Mouse (Mus musculus) MEL (cell line): ENCODE results near the gene Gss. TPM values are rescaled to one million over a fixed set of nuclear protein-coding genes. Genes with fewer than 3 reads are reported as not detected.

Experiments
- DNase-seq: peaks from one replicate; pipeline ENCODE4 v3.0.0; 2011; ENCODE audit warnings: low read depth, low spot score
- H3K27ac ChIP-seq: 2 replicates; pipeline ENCODE4 v1.5.1; 2012; ENCODE audit warnings: low read depth, mild to moderate bottlenecking, control low read depth, low read length, moderate library complexity; ENCODE audit not compliant: control insufficient read depth
- H3K27me3 ChIP-seq, 2 experiments: fragments of 150-350 bp in 1 of 2; sonication (generic) in 1 of 2; 2 replicates each; pipeline ENCODE4 v1.6.1; 2012; ENCODE audit warnings: low read length in 2 of 2, mild to moderate bottlenecking in 2 of 2, improper control_type of control experiment in 1 of 2, moderate library complexity in 1 of 2; ENCODE audit not compliant: insufficient read depth in 2 of 2, control insufficient read depth in 1 of 2
- H3K36me3 ChIP-seq, 2 experiments: 2 replicates each; pipeline ENCODE4 v1.6.1; 2012 to 2014; ENCODE audit warnings: low read length in 2 of 2, improper control_type of control experiment in 1 of 2, inconsistent platforms in 1 of 2, mild to moderate bottlenecking in 1 of 2; ENCODE audit not compliant: insufficient read depth in 2 of 2, control insufficient read depth in 1 of 2
- H3K4me1 ChIP-seq, 2 experiments: fragments of 150-350 bp in 1 of 2; sonication (generic) in 1 of 2; 2 replicates each; pipeline ENCODE4 v1.6.1; 2012; ENCODE audit warnings: low read length in 2 of 2, improper control_type of control experiment in 1 of 2, mild to moderate bottlenecking in 1 of 2; ENCODE audit not compliant: insufficient read depth in 2 of 2, control insufficient read depth in 1 of 2
- H3K4me3 ChIP-seq, 2 experiments: fragments of 150-350 bp in 1 of 2; sonication (generic) in 1 of 2; 2 replicates each; pipeline ENCODE4 v1.5.1; 2012; ENCODE audit warnings: low read depth in 2 of 2, low read length in 2 of 2, mild to moderate bottlenecking in 2 of 2, moderate library complexity in 2 of 2, control low read depth in 1 of 2, improper control_type of control experiment in 1 of 2; ENCODE audit not compliant: control insufficient read depth in 1 of 2, insufficient read depth in 1 of 2
- H3K79me2 ChIP-seq: 2 replicates; pipeline ENCODE4 v1.6.1; 2012; ENCODE audit warnings: mild to moderate bottlenecking, low read length, moderate library complexity; ENCODE audit not compliant: control insufficient read depth, poor library complexity, insufficient read depth
- H3K9ac ChIP-seq: 2 replicates; pipeline ENCODE4 v1.6.1; 2012; ENCODE audit warnings: low read depth, mild to moderate bottlenecking, control low read depth, low read length, moderate library complexity; ENCODE audit not compliant: control insufficient read depth, poor library complexity, severe bottlenecking
- H3K9me3 ChIP-seq: fragments of 150-350 bp; sonication (generic); replicated peaks from 2 replicates; pipeline ENCODE4 v1.6.1; 2012; ENCODE audit warnings: mild to moderate bottlenecking, low read length, improper control_type of control experiment, moderate library complexity; ENCODE audit not compliant: insufficient read depth
- BHLHE40 ChIP-seq: IDR thresholded peaks from 2 replicates; pipeline ENCODE4 v1.6.1; 2012; ENCODE audit warnings: low read depth, mild to moderate bottlenecking, inconsistent platforms, low read length, improper control_type of control experiment, borderline replicate concordance
- CHD1 ChIP-seq: IDR thresholded peaks from 2 replicates; pipeline ENCODE4 v1.6.1; 2012; ENCODE audit warnings: low read depth, mild to moderate bottlenecking, inconsistent platforms, low read length, improper control_type of control experiment
- CHD2 ChIP-seq: IDR thresholded peaks from 2 replicates; pipeline ENCODE4 v1.6.1; 2011; ENCODE audit warnings: low read length, improper control_type of control experiment
- CTCF ChIP-seq, 3 experiments: IDR thresholded peaks in 2 of 3; conservative IDR thresholded peaks in 1 of 3; 2 replicates each; pipeline ENCODE4 v1.5.1; 2011 to 2012; ENCODE audit warnings: low read length in 3 of 3, low read depth in 2 of 3, mild to moderate bottlenecking in 2 of 3, improper control_type of control experiment in 1 of 3, inconsistent platforms in 1 of 3, mixed read lengths in 1 of 3, moderate library complexity in 1 of 3; ENCODE audit not compliant: control insufficient read depth in 1 of 3, insufficient read depth in 1 of 3, poor library complexity in 1 of 3, severe bottlenecking in 1 of 3
- E2F4 ChIP-seq: IDR thresholded peaks from 2 replicates; pipeline ENCODE4 v1.6.1; 2011; ENCODE audit warnings: low read depth, low read length, improper control_type of control experiment, borderline replicate concordance
- ELF1 ChIP-seq: IDR thresholded peaks from 2 replicates; pipeline ENCODE4 v1.6.1; 2014; ENCODE audit warnings: low read depth, mild to moderate bottlenecking, inconsistent platforms, low read length, improper control_type of control experiment, moderate library complexity
- EP300 ChIP-seq, 2 experiments: IDR thresholded peaks; 2 replicates each; pipeline ENCODE4 v1.6.1; 2011; ENCODE audit warnings: improper control_type of control experiment in 2 of 2, low read length in 2 of 2, low read depth in 1 of 2, mild to moderate bottlenecking in 1 of 2
- ETS1 ChIP-seq: IDR thresholded peaks from 2 replicates; pipeline ENCODE4 v1.6.1; 2012; ENCODE audit warnings: low read depth, mild to moderate bottlenecking, inconsistent platforms, low read length, improper control_type of control experiment, moderate library complexity
- GABPA ChIP-seq: IDR thresholded peaks from 2 replicates; pipeline ENCODE4 v1.6.1; 2012; ENCODE audit warnings: low read depth, mild to moderate bottlenecking, inconsistent platforms, low read length, improper control_type of control experiment, moderate library complexity
- GATA1 ChIP-seq: IDR thresholded peaks from 2 replicates; pipeline ENCODE4 v1.6.1; 2011; ENCODE audit warnings: low read depth, low read length, improper control_type of control experiment
- HCFC1 ChIP-seq: IDR thresholded peaks from 2 replicates; pipeline ENCODE4 v1.6.1; 2012; ENCODE audit warnings: low read depth, mild to moderate bottlenecking, inconsistent platforms, low read length, improper control_type of control experiment, moderate library complexity
- JUND ChIP-seq: IDR thresholded peaks from 2 replicates; pipeline ENCODE4 v1.6.1; 2011; ENCODE audit warnings: low read depth, mild to moderate bottlenecking, improper control_type of control experiment, low read length
- KAT2A ChIP-seq: conservative IDR thresholded peaks from 2 replicates; pipeline ENCODE4 v1.6.1; 2012; ENCODE audit warnings: low read depth, low read length, improper control_type of control experiment, inconsistent platforms
- MAFK ChIP-seq: IDR thresholded peaks from 2 replicates; pipeline ENCODE4 v1.6.1; 2011; ENCODE audit warnings: low read depth, mild to moderate bottlenecking, low read length, improper control_type of control experiment, borderline replicate concordance
- MAX ChIP-seq: IDR thresholded peaks from 2 replicates; pipeline ENCODE4 v1.6.1; 2011; ENCODE audit warnings: low read length, improper control_type of control experiment
- MAZ ChIP-seq: IDR thresholded peaks from 2 replicates; pipeline ENCODE4 v1.6.1; 2012; ENCODE audit warnings: low read depth, mild to moderate bottlenecking, inconsistent platforms, low read length, improper control_type of control experiment
- MEF2A ChIP-seq: IDR thresholded peaks from 2 replicates; pipeline ENCODE4 v1.6.1; 2014; ENCODE audit warnings: low read depth, mild to moderate bottlenecking, inconsistent platforms, low read length, improper control_type of control experiment; ENCODE audit not compliant: poor library complexity, insufficient replicate concordance, severe bottlenecking; ENCODE audit errors: extremely low read depth
- MXI1 ChIP-seq: IDR thresholded peaks from 2 replicates; pipeline ENCODE4 v1.6.1; 2011; ENCODE audit warnings: mild to moderate bottlenecking, low read depth, low read length, improper control_type of control experiment
- MYB ChIP-seq: IDR thresholded peaks from 2 replicates; pipeline ENCODE4 v1.6.1; 2011; ENCODE audit warnings: mild to moderate bottlenecking, low read depth, low read length, improper control_type of control experiment
- MYC ChIP-seq: IDR thresholded peaks from 2 replicates; pipeline ENCODE4 v1.6.1; 2011; ENCODE audit warnings: low read depth, mild to moderate bottlenecking, low read length, improper control_type of control experiment, moderate library complexity
- NELFE ChIP-seq: IDR thresholded peaks from 2 replicates; pipeline ENCODE4 v1.6.1; 2011; ENCODE audit warnings: low read depth, low read length, improper control_type of control experiment
- NRF1 ChIP-seq: IDR thresholded peaks from 2 replicates; pipeline ENCODE4 v1.6.1; 2014; ENCODE audit warnings: low read depth, mild to moderate bottlenecking, inconsistent platforms, low read length, improper control_type of control experiment, moderate library complexity; ENCODE audit not compliant: poor library complexity, insufficient read depth, severe bottlenecking
- POLR2A ChIP-seq, 2 experiments: IDR thresholded peaks; 2 replicates each; pipeline ENCODE4 v1.6.1; 2011 to 2012; ENCODE audit warnings: low read length in 2 of 2, mild to moderate bottlenecking in 2 of 2, control low read depth in 1 of 2, improper control_type of control experiment in 1 of 2, low read depth in 1 of 2, moderate library complexity in 1 of 2; ENCODE audit not compliant: control insufficient read depth in 1 of 2, insufficient read depth in 1 of 2, poor library complexity in 1 of 2
- POLR2AphosphoS2 ChIP-seq: IDR thresholded peaks from 2 replicates; pipeline ENCODE4 v1.6.1; 2011; ENCODE audit warnings: low read length, improper control_type of control experiment
- RAD21 ChIP-seq: IDR thresholded peaks from 2 replicates; pipeline ENCODE4 v1.6.1; 2011; ENCODE audit warnings: mild to moderate bottlenecking, low read depth, low read length, improper control_type of control experiment
- RCOR1 ChIP-seq: IDR thresholded peaks from 2 replicates; pipeline ENCODE4 v1.6.1; 2012; ENCODE audit warnings: low read depth, mild to moderate bottlenecking, inconsistent platforms, low read length, improper control_type of control experiment
- SIN3A ChIP-seq: IDR thresholded peaks from 2 replicates; pipeline ENCODE4 v1.6.1; 2012; ENCODE audit warnings: low read length, improper control_type of control experiment, inconsistent platforms
- SMC3 ChIP-seq: IDR thresholded peaks from 2 replicates; pipeline ENCODE4 v1.6.1; 2011; ENCODE audit warnings: low read depth, low read length, improper control_type of control experiment
- TAL1 ChIP-seq: IDR thresholded peaks from 2 replicates; pipeline ENCODE4 v1.6.1; 2012; ENCODE audit warnings: mild to moderate bottlenecking, inconsistent platforms, low read length, moderate library complexity, mixed read lengths
- TBP ChIP-seq: IDR thresholded peaks from 2 replicates; pipeline ENCODE4 v1.8.0; 2011; ENCODE audit warnings: low read depth, low read length, improper control_type of control experiment
- TCF12 ChIP-seq: IDR thresholded peaks from 2 replicates; pipeline ENCODE4 v1.6.1; 2014; ENCODE audit warnings: low read depth, mild to moderate bottlenecking, inconsistent platforms, low read length, improper control_type of control experiment, moderate library complexity
- UBTF ChIP-seq: IDR thresholded peaks from 2 replicates; pipeline ENCODE4 v1.6.1; 2012; ENCODE audit warnings: low read depth, mild to moderate bottlenecking, inconsistent platforms, low read length, improper control_type of control experiment, moderate library complexity, borderline replicate concordance; ENCODE audit not compliant: insufficient read depth
- USF1 ChIP-seq: IDR thresholded peaks from 2 replicates; pipeline ENCODE4 v1.6.1; 2014; ENCODE audit warnings: low read depth, mild to moderate bottlenecking, inconsistent platforms, low read length, improper control_type of control experiment, moderate library complexity
- USF2 ChIP-seq, 2 experiments: IDR thresholded peaks; 2 replicates each; pipeline ENCODE4 v1.6.1; 2011 to 2012; ENCODE audit warnings: improper control_type of control experiment in 2 of 2, low read length in 2 of 2, borderline replicate concordance in 1 of 2, inconsistent platforms in 1 of 2, low read depth in 1 of 2, mild to moderate bottlenecking in 1 of 2; ENCODE audit not compliant: insufficient read depth in 1 of 2
- ZC3H11A ChIP-seq: IDR thresholded peaks from 2 replicates; pipeline ENCODE4 v1.6.1; 2012; ENCODE audit warnings: low read depth, mild to moderate bottlenecking, inconsistent platforms, low read length, improper control_type of control experiment
- ZKSCAN1 ChIP-seq: IDR thresholded peaks from 2 replicates; pipeline ENCODE4 v1.6.1; 2012; ENCODE audit warnings: low read depth, mild to moderate bottlenecking, inconsistent platforms, low read length, improper control_type of control experiment, moderate library complexity
- ZMIZ1 ChIP-seq: IDR thresholded peaks from 2 replicates; pipeline ENCODE4 v1.6.1; 2012; ENCODE audit warnings: low read depth, mild to moderate bottlenecking, inconsistent platforms, low read length, improper control_type of control experiment, moderate library complexity
- ZNF384 ChIP-seq: IDR thresholded peaks from 2 replicates; pipeline ENCODE4 v1.6.1; 2012; ENCODE audit warnings: low read depth, mild to moderate bottlenecking, inconsistent platforms, low read length, improper control_type of control experiment
- polyA plus RNA-seq, 2 experiments: library from polyadenylated mRNA; stranded (reverse) in 1 of 2; unstranded in 1 of 2; fragments of >175 nt in 1 of 2; fragments of >200 nt in 1 of 2; gene quantifications; 2 replicates each; pipeline versions ENCODE4 v1.2.1 to v1.2.4; 2012; ENCODE audit warnings: low replicate concordance in 2 of 2, low read depth in 1 of 2; ENCODE audit not compliant: insufficient read length in 2 of 2, insufficient read depth in 1 of 2, missing spikeins in 1 of 2
- total RNA-seq: library from RNA; depleted of rRNA; stranded (reverse); fragments of 300-350 nt; gene quantifications from 2 replicates; pipeline ENCODE4 v1.2.3, GENCODE M21; 2012

The Gss gene
- total and polyA plus RNA-seq, 3 experiments: 21.9 to 24.0 TPM; not detected in 1

GRCm38 (mm10) chr2:155552949-155553354 is 39.7 kb downstream of the Gss start:
- peak; percentile 87 for DNase-seq
- H3K9me3 ChIP-seq: no peaks in the 10 kb centered on the region
- H3K27me3 ChIP-seq: no peaks in the 10 kb centered on the region
- no peaks in the 10 kb centered on the region for H3K79me2 ChIP-seq
- H3K27ac ChIP-seq: peak overlapping the region; percentile 95
- no peak overlapping the region for H3K4me3 ChIP-seq
- peak overlapping the region; percentile 69 for H3K9ac ChIP-seq
- H3K36me3 ChIP-seq: peaks cover 0 to 20% of the 10 kb centered on the region in 2 experiments; a peak in 2 of 4 replicates
- peaks cover 20 to 21% of the 10 kb centered on the region in 2 experiments for H3K4me1 ChIP-seq
- no peak for TF ChIP-seq BHLHE40
- TF ChIP-seq SIN3A: peak; percentile 85
- TF ChIP-seq USF1: no peak
- no peak for TF ChIP-seq ZC3H11A
- no peak for TF ChIP-seq CHD1
- TF ChIP-seq MYC: no peak
- no peak for TF ChIP-seq NRF1
- TF ChIP-seq E2F4: no peak
- peak in 1 of 2 experiments; percentile 52; a peak in 2 of 4 replicates for TF ChIP-seq POLR2A (IDR thresholded peaks at IDR 0.05; ENCODE audit: control insufficient read depth in 1 of 2, insufficient read depth in 1 of 2, low read depth in 1 of 2, low read length in 2 of 2, poor library complexity in 1 of 2)
- no peak for TF ChIP-seq TBP
- peak; percentile 67 to 85 for TF ChIP-seq EP300 (IDR thresholded peaks at IDR 0.05; ENCODE audit: low read depth in 1 of 2, low read length in 2 of 2)
- peak; percentile 52; the same call in 1 of the 2 replicates for TF ChIP-seq GATA1
- peak; percentile 58; the same call in 1 of the 2 replicates for TF ChIP-seq HCFC1
- no peak for TF ChIP-seq MAFK
- TF ChIP-seq KAT2A: no peak
- TF ChIP-seq NELFE: peak; percentile 24; the same call in 1 of the 2 replicates
- TF ChIP-seq POLR2AphosphoS2: no peak
- no peak for TF ChIP-seq MEF2A
- peak; percentile 67; the same call in 1 of the 2 replicates for TF ChIP-seq ZMIZ1
- TF ChIP-seq MAX: no peak
- TF ChIP-seq RAD21: no peak
- TF ChIP-seq JUND: no peak
- TF ChIP-seq ZKSCAN1: no peak
- TF ChIP-seq UBTF: no peak
- no peak for TF ChIP-seq GABPA
- TF ChIP-seq SMC3: no peak
- TF ChIP-seq CHD2: peak; percentile 37; the same call in 1 of the 2 replicates
- TF ChIP-seq USF2 (IDR thresholded peaks at IDR 0.05; ENCODE audit: borderline replicate concordance in 1 of 2, insufficient read depth in 1 of 2, low read depth in 1 of 2, low read length in 2 of 2): no peak
- peak; percentile 54 for TF ChIP-seq MXI1
- no peak for TF ChIP-seq TAL1
- no peak for TF ChIP-seq CTCF (IDR thresholded peaks at IDR 0.05 in 2 of 3, conservative IDR thresholded peaks at IDR 0.05 in 1 of 3; ENCODE audit: control insufficient read depth in 1 of 3, insufficient read depth in 1 of 3, low read depth in 2 of 3, low read length in 3 of 3, poor library complexity in 1 of 3, severe bottlenecking in 1 of 3)
- TF ChIP-seq ETS1: peak; percentile 74; the same call in 1 of the 2 replicates
- no peak for TF ChIP-seq ZNF384
- TF ChIP-seq ELF1: peak; percentile 89
- TF ChIP-seq TCF12: peak; percentile 65
- peak; percentile 80 for TF ChIP-seq MAZ
- TF ChIP-seq MYB: peak; percentile 71
- 0 out of 2 replicates have a peak, but pooled peaks have one; percentile 42 for TF ChIP-seq RCOR1
